ENCODE assay signal across 10 mouse cellular contexts in the genomic region with DNA sequence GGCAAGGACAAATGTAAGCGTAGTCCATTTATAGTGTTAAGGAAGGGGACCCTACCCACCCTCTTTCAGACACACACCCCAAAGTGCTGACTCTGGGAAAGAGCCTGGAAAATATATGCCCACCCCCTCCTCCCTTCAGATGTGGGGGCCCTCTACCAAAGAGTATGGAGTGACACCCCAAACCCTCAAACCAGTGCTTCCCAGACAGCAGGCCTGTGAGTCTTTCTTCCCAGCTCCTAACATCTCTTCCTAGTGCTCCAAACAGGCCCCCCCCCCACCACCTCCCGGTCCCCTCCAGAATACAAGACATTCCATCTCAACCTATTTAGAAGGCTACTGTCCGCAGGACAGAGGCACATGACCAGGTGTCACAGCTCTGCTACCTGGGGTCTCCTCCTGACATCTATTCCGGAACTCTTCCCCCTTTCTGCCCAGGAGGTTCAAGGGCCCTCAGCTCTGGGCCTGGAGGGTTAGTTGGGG. TPM values are rescaled to one million over a fixed set of nuclear protein-coding genes. Genes with fewer than 3 reads are reported as not detected.
DNase-seq lines count a peak whose midpoint lies in the region; ATAC-seq lines count a peak whose summit lies in the region.
"Had no signal": no experiment of that assay in that cellular context is flagged by ENCODE, and none has a peak within 500 bp of the region (broad histone marks: within the 10 kb centered on the region; RNA-seq: fewer than 3 reads in every experiment).

No protein-coding gene starts in this region.

- H3K4me3 ChIP-seq in heart, embryonic 12.5 days: no peak overlapping the region
- H3K4me3 ChIP-seq in forebrain, embryonic 13.5 days: peak overlapping the region; percentile 98
- H3K4me3 ChIP-seq in limb, embryonic 10.5 days: peak overlapping the region; percentile 78; the same call in 1 of the 2 replicates
- H3K4me3 ChIP-seq in neural tube, embryonic 12.5 days: no peak overlapping the region
- H3K4me3 ChIP-seq: liver, embryonic 15.5 days had no signal

- ATAC-seq in heart, embryonic 12.5 days (ENCODE audit: insufficient number of reproducible peaks, low FRiP score): no peak
- no peak for ATAC-seq in forebrain, embryonic 13.5 days
- no peak for ATAC-seq in neural tube, embryonic 12.5 days (ENCODE audit: low FRiP score, low read depth)
- ATAC-seq: inflammation-experienced regulatory T-cells, adult 6 months had no signal

- no peaks in the 10 kb centered on the region for H3K36me3 ChIP-seq in heart, embryonic 12.5 days
- peaks cover 17% of the 10 kb centered on the region for H3K36me3 ChIP-seq in forebrain, embryonic 13.5 days (ENCODE audit: poor library complexity, severe bottlenecking)
- peaks cover 7% of the 10 kb centered on the region for H3K36me3 ChIP-seq in limb, embryonic 10.5 days
- peaks cover 9% of the 10 kb centered on the region for H3K36me3 ChIP-seq in neural tube, embryonic 12.5 days
- H3K36me3 ChIP-seq: liver, embryonic 15.5 days had no signal

- H3K4me2 ChIP-seq in heart, embryonic 12.5 days: peak overlapping the region; percentile 3
- peak overlapping the region; percentile 96 for H3K4me2 ChIP-seq in forebrain, embryonic 13.5 days
- peak overlapping the region; percentile 98 for H3K4me2 ChIP-seq in neural tube, embryonic 12.5 days (replicated peaks)

- DNase-seq in heart, postnatal 4 days: no peak
- DNase-seq in limb, embryonic 10.5 days (ENCODE audit: low spot score): no peak
- no peak for DNase-seq in thymus, postnatal 0 days (ENCODE audit: low spot score)
- DNase-seq in layer of hippocampus, postnatal 36 days: no peak
- no peak for DNase-seq in layer of hippocampus, adult 9-11 months

- no peak overlapping the region for H3K27ac ChIP-seq in heart, embryonic 12.5 days (ENCODE audit: poor library complexity, severe bottlenecking)
- H3K27ac ChIP-seq in forebrain, embryonic 13.5 days: peak overlapping the region; percentile 99
- peak overlapping the region; percentile 20; the same call in 1 of the 2 replicates for H3K27ac ChIP-seq in limb, embryonic 10.5 days
- H3K27ac ChIP-seq in neural tube, embryonic 12.5 days: no peak overlapping the region
- H3K27ac ChIP-seq: liver, embryonic 15.5 days had no signal

- no peaks in the 10 kb centered on the region for H3K9me3 ChIP-seq in heart, embryonic 12.5 days (replicated peaks)
- no peaks in the 10 kb centered on the region for H3K9me3 ChIP-seq in forebrain, embryonic 13.5 days (replicated peaks)
- no peaks in the 10 kb centered on the region for H3K9me3 ChIP-seq in limb, embryonic 10.5 days (replicated peaks)
- no peaks in the 10 kb centered on the region for H3K9me3 ChIP-seq in neural tube, embryonic 12.5 days
- H3K9me3 ChIP-seq: liver, embryonic 15.5 days had no signal

- WGBS in heart, embryonic 12.5 days: 53% methylated on average over 4 of the region's 4 CpGs
- WGBS in forebrain, embryonic 13.5 days: 28% methylated on average over 4 of the region's 4 CpGs
- WGBS in limb, embryonic 10.5 days: 28% methylated on average over 4 of the region's 4 CpGs
- WGBS in neural tube, embryonic 12.5 days: 28% methylated on average over 4 of the region's 4 CpGs

- H3K9ac ChIP-seq in heart, embryonic 12.5 days: no peak overlapping the region
- peak overlapping the region; percentile 100 for H3K9ac ChIP-seq in forebrain, embryonic 13.5 days
- H3K9ac ChIP-seq in neural tube, embryonic 12.5 days: 0 out of 2 replicates have a peak overlapping the region, but pooled peaks have one; percentile 17
- H3K9ac ChIP-seq: liver, embryonic 15.5 days had no signal

- peaks cover 28% of the 10 kb centered on the region for H3K27me3 ChIP-seq in heart, embryonic 12.5 days (replicated peaks)
- no peaks in the 10 kb centered on the region; the same call in 1 of the 2 replicates for H3K27me3 ChIP-seq in forebrain, embryonic 13.5 days
- H3K27me3 ChIP-seq in limb, embryonic 10.5 days (ENCODE audit: low read depth, poor library complexity, severe bottlenecking): peaks cover 82% of the 10 kb centered on the region
- H3K27me3 ChIP-seq in neural tube, embryonic 12.5 days (replicated peaks): 0 out of 2 replicates have a peak, but pooled peaks cover 12% of the 10 kb centered on the region

- peaks cover 45% of the 10 kb centered on the region for H3K4me1 ChIP-seq in heart, embryonic 12.5 days (replicated peaks)
- peaks cover 39% of the 10 kb centered on the region for H3K4me1 ChIP-seq in forebrain, embryonic 13.5 days
- H3K4me1 ChIP-seq in limb, embryonic 10.5 days: peaks cover 59% of the 10 kb centered on the region
- peaks cover 46% of the 10 kb centered on the region for H3K4me1 ChIP-seq in neural tube, embryonic 12.5 days

RNA-seq across cellular contexts. Expression of gene Mn1, which starts 2.4 kb away (rescaled TPM):
- polyA plus RNA-seq in heart, embryonic 12.5 days (2016; fragmentation: Nextera tagmentation; extraction: Ambion mirVana): 8.0 and 8.2 TPM in 2 replicates
- 10 to 100 TPM; 16.5 to 17.7 TPM for total RNA-seq in heart, postnatal 4 days (2021)
- polyA plus RNA-seq in forebrain, embryonic 13.5 days (2015; fragmentation: Nextera tagmentation; extraction: Ambion mirVana): 81.0 and 89.3 TPM in 2 replicates
- polyA plus RNA-seq in limb, embryonic 10.5 days (2016; fragmentation: Nextera tagmentation; extraction: Ambion mirVana): 7.4 and 13.1 TPM in 2 replicates
- 25.8 and 29.9 TPM in 2 replicates for polyA plus RNA-seq in neural tube, embryonic 12.5 days (2016; fragmentation: Nextera tagmentation; extraction: Ambion mirVana)
- 2.7 and 2.9 TPM in 2 replicates for polyA plus RNA-seq in thymus, postnatal 0 days (2015; fragmentation: Nextera tagmentation; extraction: Ambion mirVana)
- 10 to 100 TPM; 34.2 to 38.1 TPM for total RNA-seq in layer of hippocampus, postnatal 36 days (2021)
- polyA plus RNA-seq: inflammation-experienced regulatory T-cells, adult 6 months had no signal

Comparison
In these comparisons a context has a peak if more than half of its experiments do, and no peak if none do; other contexts are left out.
1. H3K27ac ChIP-seq: peak in forebrain, embryonic 13.5 days (single experiment) and limb, embryonic 10.5 days (single experiment); none in heart, embryonic 12.5 days (single experiment) and neural tube, embryonic 12.5 days (single experiment).
2. H3K4me2 ChIP-seq: peak in every context shown above with its lines; median percentile 98 in neural tube, embryonic 12.5 days; 96 in forebrain, embryonic 13.5 days; 3 in heart, embryonic 12.5 days.
3. H3K4me3 ChIP-seq: peak in forebrain, embryonic 13.5 days (single experiment) and limb, embryonic 10.5 days (single experiment); none in heart, embryonic 12.5 days (single experiment) and neural tube, embryonic 12.5 days (single experiment).